Mouse (Mus musculus): Measurements from ENCODE around the gene Lrrfip1.

Gene Lrrfip1

DNA sequence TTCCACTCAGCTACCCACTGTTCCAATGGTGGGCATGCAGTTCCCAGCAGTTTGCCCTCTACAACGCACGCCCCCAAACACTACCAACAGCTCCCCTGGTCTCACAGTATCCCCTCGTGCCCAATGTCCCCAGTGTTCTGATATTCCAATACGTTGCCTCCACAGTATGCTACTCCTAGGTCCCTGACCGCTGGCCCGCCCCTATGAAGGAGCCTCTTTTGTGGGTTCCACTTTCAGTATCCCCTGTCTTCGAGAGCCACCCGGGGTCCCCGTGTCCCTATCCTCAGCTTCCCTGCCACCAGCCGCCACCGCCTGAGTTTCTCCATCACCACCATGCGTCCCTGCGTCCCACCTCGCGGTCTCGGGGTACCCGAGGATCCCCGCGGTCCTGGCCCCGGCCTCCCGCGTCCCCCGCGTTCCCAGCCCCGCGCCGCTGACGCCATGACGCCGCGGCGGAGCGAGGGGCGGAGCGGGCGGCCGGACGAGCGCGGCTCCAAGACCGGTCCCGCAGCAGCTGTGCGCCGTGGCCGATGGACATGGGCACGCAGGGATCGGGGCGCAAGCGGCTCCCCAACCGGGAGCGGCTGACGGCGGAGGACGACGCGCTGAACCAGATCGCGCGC, at the start of gene Lrrfip1:
TSS of gene Lrrfip1 (plus strand) at position 470 of the 623 bp plus-strand sequence.
- no peak for DNase-seq (ENCODE audit: low read depth)

GRCm38 (mm10) chr1:90949309-90949708, 49.2 kb upstream of the Lrrfip1 start:
- peak; percentile 22 for DNase-seq (ENCODE audit: low read depth)

DNA sequence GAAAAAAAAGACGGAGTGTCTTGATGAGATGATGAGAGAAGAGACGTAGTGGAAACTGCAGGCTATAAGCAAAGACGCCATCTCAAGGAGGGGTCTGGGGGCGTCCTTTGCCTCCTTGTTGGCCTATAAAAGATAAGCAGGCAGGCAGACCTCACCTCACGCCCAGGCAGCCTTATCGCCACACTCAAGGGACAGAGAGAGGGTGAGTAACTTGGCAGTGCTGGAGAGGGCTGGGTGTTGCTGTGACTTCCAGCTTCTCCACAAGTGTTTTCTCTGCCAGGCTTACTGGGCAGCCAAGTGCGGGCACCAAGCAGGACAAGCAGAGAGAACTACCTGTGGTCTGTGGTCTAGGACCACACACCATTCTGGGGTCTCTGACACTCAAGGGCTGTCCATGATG, 46.9 kb upstream of the Lrrfip1 start:
- DNase-seq (ENCODE audit: low read depth) = no peak

DNA sequence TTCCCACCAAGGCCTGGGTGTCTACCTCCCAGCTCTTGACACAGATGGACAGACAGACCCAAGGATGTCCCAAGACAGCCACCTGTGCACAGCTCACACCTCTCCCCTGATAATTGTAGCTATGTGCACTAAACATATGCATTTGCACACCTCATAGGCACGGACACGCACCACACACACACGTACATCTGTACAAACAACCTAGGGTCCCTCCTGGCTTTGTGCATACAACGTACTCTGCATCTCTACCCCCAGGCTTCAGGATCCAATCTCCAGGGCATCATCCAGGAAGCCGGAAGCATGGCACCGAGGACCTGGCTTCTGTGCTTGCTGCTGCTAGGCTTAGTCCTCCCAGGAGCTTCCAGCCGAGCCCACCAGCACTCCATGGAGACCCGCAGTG, 45.7 kb upstream of the Lrrfip1 start, which contains the start of gene Prlh:
TSS of gene Prlh (plus strand) at position 301 of the 400 bp plus-strand sequence.
- DNase-seq (ENCODE audit: low read depth) = no peak

DNA sequence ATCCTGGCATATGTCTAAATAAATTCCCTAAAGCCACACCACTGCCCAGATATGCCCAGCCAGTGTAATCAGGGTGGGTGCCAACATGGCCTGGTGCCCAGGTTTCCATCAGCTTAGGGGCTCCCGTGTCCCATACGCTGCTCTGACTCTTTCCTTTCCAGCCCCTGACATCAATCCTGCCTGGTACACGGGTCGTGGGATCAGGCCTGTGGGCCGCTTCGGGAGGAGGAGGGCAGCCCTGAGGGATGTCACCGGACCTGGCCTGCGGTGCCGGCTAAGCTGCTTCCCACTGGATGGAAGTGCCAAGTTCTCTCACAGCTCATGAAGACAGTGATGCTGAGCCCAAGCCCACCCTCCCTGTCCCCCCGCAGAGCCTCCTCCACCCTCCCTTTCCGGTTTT, 44.8 kb upstream of the Lrrfip1 start:
- no peak for DNase-seq (ENCODE audit: low read depth)

DNA sequence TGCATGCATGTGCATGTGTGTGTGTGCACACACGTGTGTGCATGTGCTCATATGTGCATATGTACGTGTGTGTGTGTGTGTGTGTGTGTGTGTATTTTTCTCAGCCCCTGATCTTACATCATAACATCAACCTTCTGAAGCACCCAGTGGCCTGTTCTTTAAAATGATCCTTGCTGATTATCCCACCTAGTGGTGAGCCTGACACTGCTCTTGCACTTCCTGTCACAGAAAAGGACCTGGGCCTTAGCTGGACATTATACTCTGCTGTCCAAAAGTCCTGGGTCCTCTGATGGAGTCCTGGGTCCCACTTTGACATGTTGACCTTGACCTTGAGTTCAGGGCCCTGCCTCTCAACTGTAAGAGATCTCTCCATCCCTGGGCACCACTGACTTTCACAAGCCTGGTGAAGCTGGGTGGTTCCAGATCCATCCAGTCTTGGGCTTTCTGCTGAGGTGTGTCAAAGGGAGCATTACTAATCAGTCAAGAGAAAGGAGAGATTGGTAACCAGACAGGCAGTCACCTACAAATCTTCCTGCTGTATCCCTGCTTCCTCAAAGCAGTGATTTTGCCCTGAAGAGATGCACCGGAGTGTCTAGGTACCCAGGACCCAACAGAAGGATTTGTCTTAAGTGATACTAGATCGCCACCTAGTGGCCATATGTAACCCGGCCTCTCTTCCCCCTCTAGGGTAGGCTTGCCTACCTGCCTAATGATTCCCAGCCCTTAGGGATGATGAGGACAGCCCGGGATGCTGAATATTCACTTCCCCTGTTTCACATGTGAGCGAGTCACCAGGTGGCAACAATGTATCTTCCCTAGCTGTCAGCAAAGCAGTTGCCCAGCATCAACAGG, 42.1 kb upstream of the Lrrfip1 start:
- peak; percentile 71 for DNase-seq (ENCODE audit: low read depth)

GRCm38 (mm10) chr1:90962526-90962925, 36.0 kb upstream of the Lrrfip1 start:
- no peak for DNase-seq (ENCODE audit: low read depth)

DNA sequence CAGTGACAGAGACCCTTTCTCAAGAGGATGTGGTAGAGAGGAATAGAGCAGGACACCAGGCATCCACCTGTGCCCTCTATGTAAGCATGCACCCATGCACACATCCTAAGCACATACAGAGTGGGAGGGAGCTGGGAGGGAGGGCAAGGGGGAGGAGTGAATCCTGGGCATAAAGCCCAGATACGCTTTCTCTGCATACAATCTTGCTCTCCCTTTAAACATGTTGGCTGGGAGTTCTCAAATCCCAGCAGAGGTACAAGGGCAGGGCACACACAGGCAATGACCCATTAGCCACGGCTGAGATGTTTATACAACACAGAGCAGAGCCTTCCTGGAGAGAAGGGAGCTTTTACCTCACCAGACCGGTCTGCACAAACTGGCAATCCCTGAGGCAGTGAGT, 35.5 kb upstream of the Lrrfip1 start:
- DNase-seq (ENCODE audit: low read depth) = no peak

DNA sequence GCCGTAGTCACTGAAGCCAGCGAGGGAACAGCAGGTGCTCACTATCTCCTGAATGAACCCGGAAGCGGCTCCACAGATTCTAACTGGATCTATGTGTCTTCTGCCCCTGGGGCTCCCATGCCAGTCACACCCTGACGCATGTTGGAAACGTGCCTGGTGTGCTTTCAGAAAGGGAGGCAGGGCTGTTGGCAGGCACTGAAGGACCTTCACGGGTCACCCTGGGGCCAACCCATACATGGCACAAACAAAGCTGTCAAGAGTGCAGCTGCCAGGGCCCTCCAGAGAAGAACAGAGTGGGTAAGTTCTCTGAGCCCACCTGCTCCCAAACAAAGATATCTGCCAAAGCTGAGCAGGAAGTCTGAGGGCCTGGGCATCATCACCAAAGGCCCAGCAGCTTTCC, 31.0 kb upstream of the Lrrfip1 start:
- no peak for DNase-seq (ENCODE audit: low read depth)

- DNase-seq (ENCODE audit: low read depth) = no peak
Observed at GRCm38 (mm10) chr1:90968649-90969048, 29.9 kb upstream of the Lrrfip1 start.

DNA sequence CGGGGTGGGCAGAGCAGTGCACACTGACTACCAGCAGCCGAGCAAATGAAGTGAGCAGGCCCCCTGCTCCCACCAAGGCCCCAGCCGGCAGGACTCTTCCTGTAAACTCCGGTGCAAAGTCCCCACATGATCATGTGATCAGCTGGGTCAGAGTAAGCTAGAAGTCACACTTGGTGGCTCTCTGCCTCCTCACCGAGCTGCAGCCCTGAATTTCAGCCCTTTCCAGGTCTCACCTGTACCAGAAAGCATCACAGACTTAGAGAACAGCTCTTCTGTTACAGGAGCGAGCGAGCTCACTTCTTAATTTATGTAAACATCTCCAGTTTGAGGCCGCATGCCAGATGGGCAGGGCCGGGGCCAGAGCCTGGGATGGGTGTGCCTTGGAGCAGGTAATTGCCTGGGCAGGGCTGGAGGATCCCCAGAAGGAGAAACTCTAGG, 29.2 kb upstream of the Lrrfip1 start, which contains the start of gene Rab17:
TSS of gene Rab17 (minus strand) at position 315 of the 438 bp plus-strand sequence.
- no peak for DNase-seq (ENCODE audit: low read depth)

DNA sequence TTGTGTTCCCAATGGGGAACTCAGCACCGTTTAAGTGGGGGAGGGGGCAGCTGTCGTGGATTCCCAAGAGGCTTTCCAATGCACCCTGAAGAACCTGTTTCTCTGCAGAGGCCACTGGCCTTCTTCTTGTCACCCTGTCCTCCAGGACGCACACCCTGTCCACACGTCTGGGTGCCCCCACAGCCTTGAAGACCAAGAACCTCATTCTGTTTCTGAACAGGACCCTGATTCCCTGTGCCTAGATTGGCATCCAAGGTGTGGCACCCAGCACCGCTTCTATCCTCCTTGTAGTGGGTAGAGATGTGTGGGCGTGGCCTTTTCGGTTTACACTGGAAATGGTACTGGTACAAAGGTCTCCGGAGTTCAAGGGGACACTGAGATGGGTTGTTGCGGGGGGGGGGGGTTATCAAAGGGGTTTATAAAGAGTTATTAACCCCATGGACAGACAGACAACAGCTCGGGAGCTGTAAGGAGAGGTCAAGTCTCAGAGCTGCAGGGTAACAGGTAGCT, 28.6 kb upstream of the Lrrfip1 start:
- DNase-seq (ENCODE audit: low read depth) = no peak

- DNase-seq (ENCODE audit: low read depth) = peak; percentile 81
Observed at GRCm38 (mm10) chr1:90972911-90973573, 25.5 kb upstream of the Lrrfip1 start.

GRCm38 (mm10) chr1:90973574-90973911, 25.0 kb upstream of the Lrrfip1 start:
- no peak for DNase-seq (ENCODE audit: low read depth)

- DNase-seq (ENCODE audit: low read depth) = no peak
Observed at GRCm38 (mm10) chr1:90974906-90975649, 23.5 kb upstream of the Lrrfip1 start.

GRCm38 (mm10) chr1:90975960-90976359, 22.6 kb upstream of the Lrrfip1 start:
- no peak for DNase-seq (ENCODE audit: low read depth)

DNA sequence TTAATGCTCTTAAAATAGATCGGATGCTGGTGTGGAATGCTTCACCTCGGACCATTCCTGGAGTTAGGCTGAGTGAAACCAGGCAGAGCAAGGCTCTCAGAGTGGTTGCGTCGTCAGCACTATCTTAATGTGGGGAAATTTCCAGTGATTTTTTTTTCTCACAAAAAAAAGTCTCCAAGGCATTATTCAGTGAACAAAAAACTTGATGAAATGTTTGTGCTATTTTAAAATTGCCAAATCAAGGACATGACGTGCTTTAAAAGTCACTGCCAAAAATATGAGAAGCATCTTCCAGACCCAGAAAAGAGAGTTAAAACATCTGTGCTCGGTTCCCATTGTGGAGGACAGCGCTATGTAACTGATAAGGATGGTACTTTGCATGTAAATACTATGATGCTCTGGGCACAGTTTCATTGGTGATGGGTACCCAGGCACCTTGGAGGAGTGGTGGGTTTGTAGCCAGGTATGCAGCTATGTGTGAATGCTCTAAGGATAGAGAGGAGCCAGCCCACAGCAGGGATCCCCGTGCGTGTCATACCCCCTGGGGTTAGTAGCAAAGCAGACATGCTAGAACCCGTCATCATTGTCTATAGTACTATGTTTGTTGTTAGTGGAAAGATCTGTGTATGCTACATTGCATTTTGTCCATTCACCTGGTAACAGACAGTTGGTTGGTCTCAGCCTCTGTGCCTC, 17.8 kb upstream of the Lrrfip1 start:
- no peak for DNase-seq (ENCODE audit: low read depth)

GRCm38 (mm10) chr1:90981346-90981745, 17.2 kb upstream of the Lrrfip1 start:
- no peak for DNase-seq (ENCODE audit: low read depth)

- no peak for DNase-seq (ENCODE audit: low read depth)
Observed at GRCm38 (mm10) chr1:90995916-90996315, 2.6 kb upstream of the Lrrfip1 start.

DNA sequence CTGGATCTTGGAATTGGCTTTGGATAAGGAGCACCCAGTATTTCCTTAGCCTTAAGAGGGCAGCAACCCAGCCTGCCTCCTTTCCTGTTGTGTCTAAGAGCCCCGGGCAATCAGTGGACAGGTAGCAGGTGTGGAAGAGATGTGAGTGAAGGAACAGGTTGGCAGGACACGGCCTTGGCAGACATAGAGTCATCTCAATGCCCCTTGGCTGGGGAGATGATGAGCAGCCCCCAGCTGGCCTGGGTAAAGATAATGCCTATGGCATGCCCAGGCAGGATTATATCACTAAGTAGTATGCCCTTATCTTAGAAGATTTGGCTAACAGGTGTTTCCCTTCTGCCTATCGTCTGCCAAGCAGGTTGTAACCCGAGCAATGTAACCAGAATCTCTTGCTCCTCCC, 1.4 kb upstream of the Lrrfip1 start:
- DNase-seq (ENCODE audit: low read depth) = no peak

GRCm38 (mm10) chr1:90997641-90998040, 896 bp upstream of the Lrrfip1 start:
- DNase-seq (ENCODE audit: low read depth) = no peak

All from naive thymus-derived CD4-positive, alpha-beta T cell, adult 2 months (primary cell).